Mouse (Mus musculus) adrenal gland, adult 10 weeks (tissue): Measurements from ENCODE around the gene Wfdc3. TPM values are rescaled to one million over a fixed set of nuclear protein-coding genes. Genes with fewer than 3 reads are reported as not detected.

Source experiments
- polyA plus RNA-seq: library from polyadenylated mRNA; stranded (reverse); fragments of 350-450 nt; fragmentation: Illumina TruSeq; extraction: RNeasy Lipid Tissue Mini Kit (QIAGEN cat#74804); gene quantifications from one replicate; pipeline ENCODE4 v1.2.3, GENCODE M21; 2014; ENCODE audit warnings: low read depth, low replicate concordance

The Wfdc3 gene
- polyA plus RNA-seq = 0.35 TPM

GRCm38 (mm10) chr2:164745843-164746479, at the start of gene Wfdc3, which contains the start of gene Dnttip1:
TSS of gene Wfdc3 (minus strand) at chr2:164745931.
TSS of gene Dnttip1 (plus strand) at chr2:164745983.

GRCm38 (mm10) chr2:164785481-164786387, 40.0 kb upstream of the Wfdc3 start, which contains the start of gene Snx21:
TSS of gene Snx21 (plus strand) at chr2:164785823.

GRCm38 (mm10) chr2:164779481-164780086, 33.9 kb upstream of the Wfdc3 start, which contains the start of gene Tnnc2:
TSS of gene Tnnc2 (minus strand) at chr2:164779967.

GRCm38 (mm10) chr2:164769258-164770037, 23.7 kb upstream of the Wfdc3 start, which contains the start of gene Ube2c:
TSS of gene Ube2c (plus strand) at chr2:164769898.

GRCm38 (mm10) chr2:164715005-164715404, 30.7 kb downstream of the Wfdc3 start, which contains the start of gene Spint5:
TSS of gene Spint5 (plus strand) at chr2:164715305.

GRCm38 (mm10) chr2:164698201-164698600, 47.5 kb downstream of the Wfdc3 start, which contains the start of gene Spint4:
TSS of gene Spint4 (plus strand) at chr2:164698501.

GRCm38 (mm10) chr2:164684807-164685206, 60.9 kb downstream of the Wfdc3 start, which contains the start of gene Wfdc13:
TSS of gene Wfdc13 (plus strand) at chr2:164685107.

Other genes starting within 250 kb of the Wfdc3 start
- gene Pigt, start 248.4 kb downstream of the Wfdc3 start, polyA plus RNA-seq = 7.0 TPM
- gene Wfdc2, start 183.5 kb downstream of the Wfdc3 start, polyA plus RNA-seq = not detected
- not detected for gene Spint3, start 172.5 kb downstream of the Wfdc3 start, polyA plus RNA-seq
- not detected for gene Wfdc6a, start 160.5 kb downstream of the Wfdc3 start, polyA plus RNA-seq
- gene Eppin, start 152.3 kb downstream of the Wfdc3 start, polyA plus RNA-seq = not detected
- gene Wfdc6b, start 132.4 kb downstream of the Wfdc3 start, polyA plus RNA-seq = not detected
- gene Wfdc8, start 132.3 kb downstream of the Wfdc3 start, polyA plus RNA-seq = not detected
- gene Wfdc16, start 107.1 kb downstream of the Wfdc3 start, polyA plus RNA-seq = not detected
- gene Wfdc10, start 89.9 kb downstream of the Wfdc3 start, polyA plus RNA-seq = not detected
- not detected for gene Wfdc9, start 89.3 kb downstream of the Wfdc3 start, polyA plus RNA-seq
- gene Wfdc11, start 71.8 kb downstream of the Wfdc3 start, polyA plus RNA-seq = not detected
- gene Wfdc13, start 60.8 kb downstream of the Wfdc3 start, polyA plus RNA-seq = not detected
- gene Spint4, start 47.4 kb downstream of the Wfdc3 start, polyA plus RNA-seq = not detected
- not detected for gene Spint5, start 30.6 kb downstream of the Wfdc3 start, polyA plus RNA-seq
- gene Dnttip1, start 52 bp upstream of the Wfdc3 start, polyA plus RNA-seq = 4.6 TPM
- 2.9 TPM for gene Ube2c, start 24.0 kb upstream of the Wfdc3 start, polyA plus RNA-seq
- 8.5 TPM for gene Tnnc2, start 34.0 kb upstream of the Wfdc3 start, polyA plus RNA-seq
- 3.9 TPM for gene Snx21, start 39.9 kb upstream of the Wfdc3 start, polyA plus RNA-seq
- not detected for gene Acot8, start 59.0 kb upstream of the Wfdc3 start, polyA plus RNA-seq
- 1.8 TPM for gene Zswim3, start 59.2 kb upstream of the Wfdc3 start, polyA plus RNA-seq
- gene Zswim1, start 76.8 kb upstream of the Wfdc3 start, polyA plus RNA-seq = 4.4 TPM
- not detected for gene Spata25, start 82.6 kb upstream of the Wfdc3 start, polyA plus RNA-seq
- gene Ctsa, start 86.9 kb upstream of the Wfdc3 start, polyA plus RNA-seq = 30.7 TPM
- gene Neurl2, start 87.5 kb upstream of the Wfdc3 start, polyA plus RNA-seq = not detected
- gene Pltp, start 111.8 kb upstream of the Wfdc3 start, polyA plus RNA-seq = 0.87 TPM
- 4.0 TPM for gene Pcif1, start 133.4 kb upstream of the Wfdc3 start, polyA plus RNA-seq
- 0.17 TPM for gene Zfp335, start 165.8 kb upstream of the Wfdc3 start, polyA plus RNA-seq
- gene Mmp9, start 194.8 kb upstream of the Wfdc3 start, polyA plus RNA-seq = not detected
- gene Slc12a5, start 214.9 kb upstream of the Wfdc3 start, polyA plus RNA-seq = 4.1 TPM